Mouse (Mus musculus) midbrain, embryonic 11.5 days (tissue): Measurements from ENCODE around the gene Pgm2l1. TPM values are rescaled to one million over a fixed set of nuclear protein-coding genes. Genes with fewer than 3 reads are reported as not detected.

Source experiments
- ATAC-seq: fragments of 200-750 bp; cut with Nextera tagmentation; 2 replicates; pipeline ENCODE4 v1.8.0; 2017; ENCODE audit warnings: moderate TSS enrichment, moderate library complexity; ENCODE audit not compliant: low FRiP score
- DNase-seq: peaks from one replicate; pipeline ENCODE4 v3.0.0; 2015; ENCODE audit warnings: low spot score; ENCODE audit errors: missing footprints
- H3K27ac ChIP-seq: fragments of 300-500 bp; sonication (generic); 2 replicates; pipeline ENCODE4 v1.5.1; 2014; ENCODE audit warnings: low read depth, low read length
- H3K27me3 ChIP-seq: fragments of 300-500 bp; sonication (generic); 2 replicates; pipeline ENCODE4 v1.6.1; 2014; ENCODE audit warnings: mild to moderate bottlenecking, low read length, moderate library complexity, mixed read lengths; ENCODE audit not compliant: control insufficient read depth, insufficient read depth
- H3K36me3 ChIP-seq: fragments of 300-500 bp; sonication (generic); 2 replicates; pipeline ENCODE4 v1.6.1; 2014; ENCODE audit warnings: mild to moderate bottlenecking, low read length, moderate library complexity, mixed read lengths; ENCODE audit not compliant: control insufficient read depth, insufficient read depth
- H3K4me1 ChIP-seq: fragments of 300-500 bp; sonication (generic); 2 replicates; pipeline ENCODE4 v1.6.1; 2014; ENCODE audit warnings: low read length; ENCODE audit not compliant: control insufficient read depth, insufficient read depth
- H3K4me2 ChIP-seq: fragments of 300-500 bp; sonication (generic); 2 replicates; pipeline ENCODE4 v1.6.1; 2014; ENCODE audit warnings: mild to moderate bottlenecking, moderate library complexity
- H3K4me3 ChIP-seq: fragments of 300-500 bp; sonication (generic); 2 replicates; pipeline ENCODE4 v1.5.1; 2014; ENCODE audit warnings: low read depth, low read length
- H3K9ac ChIP-seq: fragments of 300-500 bp; sonication (generic); 2 replicates; pipeline ENCODE4 v1.6.1; 2014; ENCODE audit warnings: low read length
- H3K9me3 ChIP-seq: fragments of 300-500 bp; sonication (generic); 2 replicates; pipeline ENCODE4 v1.6.1; 2016; ENCODE audit warnings: low read length; ENCODE audit not compliant: control insufficient read depth
- WGBS: fragments of 180-500 bp; shearing (Covaris S2); extraction: QIAGEN DNeasy Blood & Tissue Kit; methylation state at CpG from one replicate; pipeline ENCODE4 v1.1.7; 2014; 5-methylcytosine and 5-hydroxymethylcytosine counted together
- polyA plus RNA-seq: library from polyadenylated mRNA; unstranded; fragments of >200 nt; fragmentation: Nextera tagmentation; extraction: Ambion mirVana; gene quantifications from 2 replicates; pipeline ENCODE4 v1.2.1, GENCODE M21; 2014

The Pgm2l1 gene
- polyA plus RNA-seq, 1 experiment from 2014 or later = 8.0 TPM

GRCm38 (mm10) chr7:100295745-100296144 is 68.6 kb downstream of the Pgm2l1 start:
- no peaks in the 10 kb centered on the region for H3K9me3 ChIP-seq
- no peaks in the 10 kb centered on the region for H3K27me3 ChIP-seq
- no peaks in the 10 kb centered on the region for H3K36me3 ChIP-seq
- H3K4me1 ChIP-seq = no peaks in the 10 kb centered on the region
- no peak overlapping the region for H3K4me2 ChIP-seq
- H3K27ac ChIP-seq = no peak overlapping the region
- ATAC-seq = no peak
- DNase-seq = peak; percentile 12
- H3K4me3 ChIP-seq = no peak overlapping the region
- no peak overlapping the region for H3K9ac ChIP-seq
- 98% methylated on average over 2 of the region's 2 CpGs for WGBS

DNA sequence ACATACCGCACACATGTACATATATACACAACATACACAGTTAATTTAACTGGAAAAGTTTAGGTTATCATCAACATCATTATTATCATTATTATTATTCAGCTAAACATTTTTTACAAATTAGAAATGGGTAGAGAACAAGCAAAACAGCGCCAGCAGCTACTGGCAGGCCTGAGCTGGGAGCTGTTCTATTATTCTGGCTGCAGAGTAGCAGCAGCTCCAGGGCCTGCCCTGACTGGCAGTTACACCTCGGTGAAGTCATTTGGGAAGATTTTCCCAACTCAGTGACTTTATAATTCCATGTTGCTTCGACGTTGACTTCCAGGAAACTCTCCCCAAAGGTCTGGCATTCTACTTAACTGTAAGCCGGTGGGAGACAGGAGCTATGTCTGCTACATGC is 69.5 kb downstream of the Pgm2l1 start:
- Histone ChIP-seq H3K9me3 (no peaks in the 10 kb centered on the region), H3K4me3 (no peak overlapping the region), H3K36me3 (no peaks in the 10 kb centered on the region), H3K4me2 (no peak overlapping the region), H3K27ac (no peak overlapping the region), H3K4me1 (no peaks in the 10 kb centered on the region), H3K27me3 (no peaks in the 10 kb centered on the region), H3K9ac (no peak overlapping the region)
- 87% methylated on average over 6 of the region's 6 CpGs for WGBS
- ATAC-seq = no peak
- no peak for DNase-seq

DNA sequence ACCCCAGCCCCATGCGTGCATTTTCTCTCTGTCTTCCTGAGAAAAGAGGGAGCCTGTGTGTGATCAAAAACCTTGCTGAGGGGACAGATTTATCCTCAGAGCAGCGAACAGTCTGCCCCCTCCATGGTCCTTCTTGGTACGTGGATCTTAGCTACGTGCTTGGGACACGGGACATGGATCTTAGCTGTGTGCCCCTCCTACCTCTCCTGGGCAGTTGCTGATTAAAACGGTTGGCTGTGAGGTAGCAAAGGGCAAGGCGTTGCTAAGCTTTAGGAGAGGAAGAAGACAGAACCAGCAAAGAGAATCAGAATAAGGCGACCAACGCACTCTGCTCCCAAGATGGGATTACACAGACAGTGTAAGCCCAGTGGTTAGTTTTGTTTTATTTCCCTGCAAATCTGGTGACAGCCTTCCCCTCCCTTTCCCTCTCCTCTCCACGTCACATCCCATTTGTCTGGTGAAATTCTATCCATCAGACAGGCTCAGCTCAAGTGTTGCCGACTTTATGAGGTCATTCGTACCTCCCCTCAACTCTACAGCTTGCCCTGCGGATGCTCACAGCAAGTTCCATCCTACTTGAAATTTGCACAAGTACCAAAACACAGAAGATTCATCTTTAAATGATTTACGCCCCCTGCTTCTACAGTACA is 71.8 kb downstream of the Pgm2l1 start:
- H3K4me2 ChIP-seq = no peak overlapping the region
- peak; percentile 79 for DNase-seq

GRCm38 (mm10) chr7:100301390-100301789 is 74.2 kb downstream of the Pgm2l1 start:
- H3K27ac ChIP-seq = no peak overlapping the region
- WGBS = 81% methylated on average over 3 of the region's 3 CpGs
- H3K27me3 ChIP-seq = no peaks in the 10 kb centered on the region
- H3K4me1 ChIP-seq = no peaks in the 10 kb centered on the region
- no peak overlapping the region for H3K4me2 ChIP-seq
- no peak overlapping the region for H3K4me3 ChIP-seq
- ATAC-seq (no peak), DNase-seq (no peak)
- no peaks in the 10 kb centered on the region for H3K9me3 ChIP-seq
- no peak overlapping the region for H3K9ac ChIP-seq
- H3K36me3 ChIP-seq = no peaks in the 10 kb centered on the region

More for the DNA sequence above, 71.8 kb downstream of the Pgm2l1 start:
- Histone ChIP-seq H3K9me3 (no peaks in the 10 kb centered on the region), H3K36me3 (no peaks in the 10 kb centered on the region), H3K4me3 (no peak overlapping the region), H3K9ac (no peak overlapping the region), H3K4me1 (no peaks in the 10 kb centered on the region), H3K27ac (no peak overlapping the region), H3K27me3 (no peaks in the 10 kb centered on the region)
- ATAC-seq = no peak
- 74% methylated on average over 14 of the region's 14 CpGs for WGBS

DNA sequence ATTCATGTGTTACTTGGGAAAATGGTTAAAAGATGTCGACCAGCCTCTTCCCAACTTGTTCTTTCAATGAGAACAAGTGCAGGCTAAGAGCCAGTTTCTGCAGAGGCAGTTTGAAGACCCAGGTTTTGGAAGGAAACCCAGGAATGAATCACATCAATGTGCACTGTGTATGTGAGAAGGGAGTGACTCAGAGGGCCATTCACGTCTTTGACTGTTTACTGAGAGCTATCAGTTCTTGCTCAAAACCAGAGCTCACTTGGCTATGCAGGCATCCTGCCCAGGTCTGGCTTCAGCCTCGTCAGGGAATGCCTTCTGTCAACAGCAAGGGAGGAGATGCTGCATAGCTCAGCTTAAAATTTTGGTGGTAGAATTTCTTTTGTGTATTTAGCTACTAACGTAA is 75.1 kb downstream of the Pgm2l1 start:
- Histone ChIP-seq H3K27me3 (no peaks in the 10 kb centered on the region), H3K4me1 (peaks cover under 1% of the 10 kb centered on the region; the same call in 1 of the 2 replicates), H3K9ac (no peak overlapping the region), H3K27ac (no peak overlapping the region), H3K4me2 (no peak overlapping the region), H3K9me3 (no peaks in the 10 kb centered on the region), H3K36me3 (no peaks in the 10 kb centered on the region), H3K4me3 (no peak overlapping the region)
- ATAC-seq (no peak), DNase-seq (no peak)
- 77% methylated on average over 4 of the region's 4 CpGs for WGBS

DNA sequence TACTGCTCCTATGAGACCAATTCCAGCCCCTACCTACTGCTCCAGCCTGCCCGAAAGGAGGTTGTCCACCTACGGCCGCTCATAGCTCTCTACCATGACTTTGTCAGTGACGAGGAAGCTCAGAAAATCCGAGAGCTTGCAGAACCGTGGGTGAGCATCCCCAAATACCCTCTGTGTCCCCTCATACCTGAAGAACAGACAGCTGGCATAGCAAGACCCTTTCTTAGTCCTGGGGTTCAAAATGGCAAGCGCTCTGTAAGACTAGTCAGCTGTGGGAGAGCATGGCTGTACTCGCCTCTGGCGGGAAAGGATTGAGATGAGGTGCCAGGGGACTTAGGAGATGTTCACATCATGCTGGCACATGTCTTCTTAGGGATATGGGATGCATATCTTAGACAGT is 78.7 kb downstream of the Pgm2l1 start:
- WGBS = 93% methylated on average over 9 of the region's 9 CpGs
- no peak overlapping the region for H3K9ac ChIP-seq
- H3K27me3 ChIP-seq = no peaks in the 10 kb centered on the region
- no peaks in the 10 kb centered on the region for H3K36me3 ChIP-seq
- DNase-seq (peak; percentile 74), ATAC-seq (no peak)
- peaks cover 13% of the 10 kb centered on the region for H3K4me1 ChIP-seq
- H3K27ac ChIP-seq = no peak overlapping the region
- no peak overlapping the region for H3K4me2 ChIP-seq
- no peak overlapping the region for H3K4me3 ChIP-seq
- no peaks in the 10 kb centered on the region for H3K9me3 ChIP-seq

DNA sequence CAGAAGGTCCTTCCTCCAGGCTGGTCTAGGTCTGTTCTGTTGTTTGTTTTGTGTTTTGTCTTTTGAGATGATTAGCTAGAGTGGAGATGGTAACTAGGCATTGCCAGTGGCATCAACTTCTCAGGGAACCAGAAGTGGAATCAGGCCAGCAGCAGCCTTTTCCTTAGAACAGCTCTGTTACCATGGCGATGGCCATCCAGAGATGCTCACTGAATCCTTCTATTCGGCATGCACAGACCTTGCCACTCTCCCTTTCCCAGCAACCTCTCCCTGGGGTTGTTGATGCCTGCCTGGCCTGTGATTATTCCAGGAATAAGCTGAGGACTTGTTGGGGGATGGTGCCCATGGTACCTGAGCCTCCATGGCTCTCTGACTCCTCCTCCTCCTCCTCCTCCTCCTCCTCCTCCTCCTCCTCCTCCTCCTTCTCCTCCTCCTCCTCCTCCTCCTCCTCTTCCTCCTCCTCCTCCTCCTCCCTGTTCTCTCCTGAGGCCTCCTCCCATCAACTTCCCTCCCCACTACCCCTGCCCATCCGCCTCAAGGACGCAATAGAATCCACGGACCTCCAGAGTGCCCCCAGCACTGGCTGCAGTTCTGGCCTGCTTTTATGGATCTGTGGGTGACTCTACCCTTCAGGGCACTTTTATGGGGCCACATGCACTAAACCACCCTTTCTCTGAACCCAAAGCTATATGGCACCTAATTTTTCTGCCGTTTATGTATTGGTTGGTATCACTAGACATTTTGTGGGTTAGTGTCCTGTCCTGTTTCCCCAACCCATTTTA is 80.9 kb downstream of the Pgm2l1 start:
- ATAC-seq = peak; percentile 80
- H3K27ac ChIP-seq = peak overlapping the region; percentile 37; the same call in 1 of the 2 replicates

DNA sequence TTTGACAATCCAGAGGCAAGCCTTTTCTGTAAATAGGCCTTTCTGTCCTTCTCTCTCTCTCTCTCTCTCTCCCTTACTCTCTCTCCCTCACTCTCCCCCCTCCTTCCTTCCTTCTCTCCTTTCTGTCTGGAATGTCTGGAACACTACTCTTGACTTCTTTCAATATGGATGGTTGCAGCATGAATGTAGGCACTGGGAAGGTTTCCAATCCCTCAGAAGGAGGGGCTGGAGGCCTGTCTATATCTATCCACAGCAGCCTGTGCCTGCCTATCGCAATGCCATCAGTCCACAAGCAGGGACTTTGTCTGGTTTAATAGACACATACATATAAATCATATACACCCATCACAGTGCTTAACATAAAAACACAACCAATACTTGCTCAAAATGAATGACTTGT is 82.0 kb downstream of the Pgm2l1 start:
- Histone ChIP-seq H3K4me3 (no peak overlapping the region), H3K27ac (no peak overlapping the region), H3K4me2 (no peak overlapping the region), H3K27me3 (no peaks in the 10 kb centered on the region), H3K9me3 (no peaks in the 10 kb centered on the region), H3K36me3 (no peaks in the 10 kb centered on the region), H3K9ac (no peak overlapping the region), H3K4me1 (peaks cover 13% of the 10 kb centered on the region)
- DNase-seq (peak; percentile 69), ATAC-seq (0 out of 2 replicates have a peak, but pooled peaks have one; percentile 30)
- 72% methylated on average over 1 of the region's 1 CpGs for WGBS

More for the DNA sequence above, 80.9 kb downstream of the Pgm2l1 start:
- no peaks in the 10 kb centered on the region for H3K27me3 ChIP-seq
- H3K9ac ChIP-seq = no peak overlapping the region
- no peak overlapping the region for H3K4me3 ChIP-seq
- WGBS = 67% methylated on average over 6 of the region's 6 CpGs
- no peak overlapping the region for H3K4me2 ChIP-seq
- peak; percentile 81 for DNase-seq
- H3K4me1 ChIP-seq = peaks cover 13% of the 10 kb centered on the region
- H3K36me3 ChIP-seq = no peaks in the 10 kb centered on the region
- H3K9me3 ChIP-seq = no peaks in the 10 kb centered on the region

DNA sequence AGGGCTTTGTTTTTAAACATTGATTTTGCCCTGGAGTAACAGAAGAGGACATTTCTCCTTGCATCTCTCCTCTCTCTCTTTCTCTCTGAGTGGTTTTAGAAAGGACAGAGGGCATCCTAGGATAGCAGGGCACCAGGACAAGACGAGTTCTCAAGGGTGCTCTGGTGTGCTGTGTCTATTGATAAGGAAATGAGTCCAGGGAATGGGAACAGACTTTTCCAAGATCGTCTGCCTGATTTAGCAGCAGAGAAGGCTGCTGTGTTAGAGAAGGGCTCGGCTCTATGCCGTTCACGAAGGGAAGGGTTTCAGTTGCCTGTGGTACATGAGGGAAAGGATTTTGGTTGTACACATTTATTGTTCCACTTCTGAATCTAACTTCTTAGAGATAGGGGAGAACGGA is 82.5 kb downstream of the Pgm2l1 start:
- Histone ChIP-seq H3K4me2 (no peak overlapping the region), H3K4me3 (no peak overlapping the region), H3K27ac (peak overlapping the region; percentile 22; the same call in 1 of the 2 replicates), H3K36me3 (no peaks in the 10 kb centered on the region), H3K9ac (peak overlapping the region; percentile 43; the same call in 1 of the 2 replicates), H3K27me3 (no peaks in the 10 kb centered on the region), H3K9me3 (no peaks in the 10 kb centered on the region), H3K4me1 (peaks cover 13% of the 10 kb centered on the region)
- ATAC-seq = no peak
- 48% methylated on average over 6 of the region's 6 CpGs for WGBS
- no peak for DNase-seq
